Mouse (Mus musculus): ENCODE measurements at regions not wholly inside any gene's neighbourhood (a gene's known extent, or its start where the extent isn't known, plus 50 kb on each side); places are given as distances from the start of the nearest gene placed in this dataset.

DNA sequence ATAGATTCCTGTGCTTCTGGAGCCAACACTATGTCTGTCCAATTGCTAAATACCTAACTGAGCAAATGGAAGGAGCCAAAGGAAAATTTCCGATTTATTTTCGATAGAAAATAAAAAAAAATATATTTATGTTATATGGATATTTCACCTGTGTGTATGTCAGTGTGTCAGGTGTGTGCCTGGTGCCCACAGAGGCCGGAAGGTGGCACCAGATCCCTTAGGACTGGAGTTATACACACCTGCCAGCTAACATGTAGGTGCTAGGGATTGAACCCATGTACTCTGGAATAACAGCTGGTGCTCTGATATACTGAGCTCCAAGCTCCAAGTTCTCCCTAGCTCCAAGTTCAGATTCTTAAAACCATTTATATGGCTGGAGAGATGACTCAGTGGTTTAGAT, 79.0 kb downstream of the Mfsd1 start:
- no peak for DNase-seq

DNA sequence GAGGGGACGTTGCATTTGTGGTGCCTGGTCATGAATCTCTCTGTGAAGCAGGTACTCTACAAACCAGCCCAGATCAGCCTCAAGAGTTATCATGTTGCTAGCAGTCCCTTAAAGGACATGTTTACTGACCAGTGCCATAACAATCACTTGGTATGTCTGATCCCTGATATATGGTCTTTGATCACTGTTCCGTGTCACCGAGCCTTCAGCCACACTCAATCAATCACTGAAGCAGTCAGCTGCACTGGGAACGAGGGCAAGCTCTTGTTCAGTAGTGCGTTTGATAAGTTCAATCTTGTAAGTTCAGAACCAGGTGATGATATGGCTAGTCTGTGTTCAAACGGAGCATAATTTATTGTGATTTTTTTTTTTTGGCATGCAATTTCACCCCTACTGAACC, 126.8 kb downstream of the Mfsd1 start:
- DNase-seq = no peak

DNA sequence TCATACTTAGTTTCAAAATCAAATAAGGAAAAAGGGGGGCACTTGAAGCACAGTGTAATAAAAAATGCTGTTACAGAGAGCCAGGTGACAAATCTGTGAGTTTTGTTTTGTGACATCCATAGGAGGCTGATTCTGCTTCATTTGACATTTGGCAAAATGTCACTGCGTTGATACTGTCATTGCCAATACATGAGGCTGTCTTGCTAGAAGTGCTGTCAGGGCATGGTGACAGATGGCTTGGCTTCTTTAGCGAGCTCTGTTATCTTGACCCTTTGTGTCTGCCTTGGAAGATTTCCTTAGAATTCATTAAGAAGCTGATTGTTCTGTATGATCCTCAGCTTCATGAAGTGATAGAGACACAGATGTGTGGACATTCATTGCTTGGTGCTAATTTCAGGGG, 129.2 kb downstream of the Mfsd1 start:
- peak; percentile 2 for DNase-seq

DNA sequence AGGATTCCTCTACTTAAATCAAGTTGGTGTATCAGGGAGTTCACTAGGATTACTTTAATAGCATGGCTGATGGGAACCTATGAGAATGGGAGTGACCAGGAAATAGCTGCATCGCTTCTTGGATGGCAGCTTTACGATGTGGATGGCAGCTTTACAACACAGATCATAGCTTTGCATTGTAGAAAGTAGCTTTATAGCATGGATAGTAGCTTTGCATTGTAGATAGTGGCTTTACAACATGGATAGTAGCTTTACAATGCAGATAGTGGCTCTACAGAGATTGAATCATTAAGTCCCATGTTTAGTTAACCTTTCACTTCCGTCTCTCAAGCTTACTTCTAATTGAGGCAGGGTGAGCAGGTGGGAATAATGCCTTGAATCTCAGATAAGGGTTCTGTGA, 149.4 kb downstream of the Mfsd1 start:
- no peak for DNase-seq

DNA sequence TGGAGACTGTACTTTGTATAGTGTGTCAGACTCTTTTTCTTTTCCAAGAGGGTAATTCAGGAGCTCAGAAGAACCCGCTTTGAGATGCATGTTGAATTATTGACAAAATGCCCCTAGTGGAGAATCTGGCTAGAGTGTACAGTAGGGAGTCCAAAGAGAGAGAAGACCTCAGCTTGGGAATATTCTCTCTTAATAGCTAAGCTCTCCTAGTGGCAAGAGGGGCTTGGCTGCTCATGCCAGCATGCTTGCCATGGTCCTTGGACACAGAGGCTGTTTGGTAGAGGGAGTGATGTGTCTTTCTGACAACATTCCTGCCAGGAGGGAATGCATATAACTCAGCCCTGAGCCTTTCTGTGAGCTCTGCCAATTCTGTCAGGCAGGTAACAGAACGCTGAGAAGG, 150.3 kb downstream of the Mfsd1 start:
- no peak for DNase-seq

DNA sequence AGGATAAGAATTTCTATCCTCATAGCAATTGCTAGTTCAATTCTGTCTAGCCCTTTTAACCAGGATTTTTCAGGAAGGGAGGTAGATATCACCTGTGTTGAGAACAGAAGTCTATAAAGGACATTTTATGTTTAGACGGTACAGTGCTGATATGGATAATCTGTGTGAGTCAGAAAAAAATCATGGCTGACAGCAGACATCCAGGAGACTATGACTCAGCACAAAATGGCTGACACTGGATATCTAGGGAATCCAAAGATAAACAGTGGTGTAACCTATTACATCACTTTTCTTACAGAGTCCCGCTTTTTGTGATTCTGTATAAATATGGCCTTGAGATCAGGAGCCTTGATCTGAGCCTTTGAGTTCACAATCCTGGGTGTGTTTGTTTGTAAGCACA, 137.8 kb upstream of the Iqcj start:
- no peak for DNase-seq

DNA sequence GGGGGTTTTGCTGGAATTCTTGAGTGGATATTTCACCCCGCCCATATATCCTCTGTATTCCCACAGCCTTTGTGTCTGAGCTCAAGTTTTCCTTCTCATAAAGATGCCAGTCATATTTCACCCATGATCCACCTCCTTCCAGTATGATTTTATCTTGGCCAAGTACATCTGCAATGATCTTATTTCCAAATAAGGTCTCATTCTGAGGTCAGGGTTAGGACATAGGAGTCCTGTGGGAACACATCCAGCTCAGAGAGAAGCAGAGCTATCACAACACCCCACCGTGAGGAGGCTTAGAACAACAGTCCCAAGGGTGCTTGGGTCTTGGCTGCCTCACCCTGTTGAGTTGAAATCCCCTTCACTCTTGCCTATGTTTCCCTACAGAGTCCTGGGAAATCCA, 123.4 kb upstream of the Iqcj start:
- no peak for DNase-seq

DNA sequence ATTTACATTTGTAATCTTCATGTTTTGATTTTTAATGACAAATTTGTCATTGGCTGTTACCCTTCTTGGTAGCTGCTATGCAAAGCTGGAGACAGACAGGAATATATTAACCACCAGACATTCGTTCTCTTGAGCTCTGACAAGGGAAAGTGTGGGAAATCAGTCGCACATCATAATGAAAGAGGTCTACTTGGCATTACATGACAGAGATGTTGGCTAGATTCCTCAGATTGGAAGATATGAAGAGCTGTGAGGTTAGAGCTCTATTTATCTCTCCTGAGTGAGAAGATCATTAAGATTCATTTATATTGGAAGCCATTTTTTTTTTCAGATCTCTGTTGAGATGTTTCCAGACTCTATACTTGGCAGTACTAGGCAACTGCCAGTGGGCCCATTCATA, 118.6 kb upstream of the Iqcj start:
- no peak for DNase-seq

DNA sequence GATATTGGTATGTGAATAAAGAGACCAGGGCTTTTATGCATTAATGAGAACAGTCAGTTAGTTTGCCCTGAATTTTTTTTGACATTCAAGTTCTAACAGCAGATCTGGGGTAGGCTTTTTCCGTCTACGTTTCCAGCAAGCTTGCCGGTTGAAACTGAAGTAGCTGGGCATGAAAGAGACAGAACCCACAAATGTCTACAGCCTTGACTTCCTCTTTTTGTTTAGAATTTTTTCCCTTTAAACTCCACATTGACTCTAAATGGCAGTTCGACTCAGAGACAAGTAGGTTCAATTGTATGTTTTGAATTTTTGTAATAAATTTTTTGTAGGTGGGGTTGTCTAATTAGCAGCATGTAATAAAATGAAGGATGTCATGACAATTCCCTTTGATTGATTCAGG, 109.8 kb upstream of the Iqcj start:
- DNase-seq = no peak

DNA sequence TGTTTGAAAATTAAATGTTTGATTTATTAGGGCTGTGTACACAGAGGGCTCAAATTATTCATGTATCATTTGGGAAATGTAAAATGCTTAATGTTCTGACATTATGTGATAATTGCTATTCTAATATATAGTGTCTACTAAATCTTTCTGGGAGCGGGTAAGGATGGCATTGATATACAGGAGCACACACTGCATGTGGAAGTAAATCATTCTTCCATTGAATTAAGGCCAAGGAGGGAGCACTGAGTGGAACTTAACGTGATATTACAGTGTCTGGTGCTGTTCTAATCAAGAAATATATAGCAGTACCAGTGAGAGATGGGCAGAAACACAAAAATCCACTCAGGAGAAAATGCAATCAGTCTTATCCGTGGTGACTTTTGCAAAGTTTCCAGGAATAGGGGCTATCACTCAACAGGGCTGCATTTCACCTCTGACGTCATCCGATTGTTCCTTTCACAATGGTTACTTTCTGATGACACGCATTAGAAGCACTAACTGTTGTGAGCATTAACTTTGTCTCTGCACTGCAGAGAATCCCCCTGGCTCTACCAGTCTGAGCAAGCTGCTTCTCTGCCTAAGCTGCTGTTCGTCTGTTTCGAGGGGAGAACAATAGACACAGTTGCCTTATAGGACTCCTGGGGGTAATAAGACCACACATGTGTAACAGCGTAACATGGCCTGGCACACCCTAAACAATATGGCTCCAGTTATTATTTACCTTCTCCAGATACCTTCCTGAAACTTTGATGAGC, 85.0 kb upstream of the Iqcj start:
- no peak for DNase-seq

DNA sequence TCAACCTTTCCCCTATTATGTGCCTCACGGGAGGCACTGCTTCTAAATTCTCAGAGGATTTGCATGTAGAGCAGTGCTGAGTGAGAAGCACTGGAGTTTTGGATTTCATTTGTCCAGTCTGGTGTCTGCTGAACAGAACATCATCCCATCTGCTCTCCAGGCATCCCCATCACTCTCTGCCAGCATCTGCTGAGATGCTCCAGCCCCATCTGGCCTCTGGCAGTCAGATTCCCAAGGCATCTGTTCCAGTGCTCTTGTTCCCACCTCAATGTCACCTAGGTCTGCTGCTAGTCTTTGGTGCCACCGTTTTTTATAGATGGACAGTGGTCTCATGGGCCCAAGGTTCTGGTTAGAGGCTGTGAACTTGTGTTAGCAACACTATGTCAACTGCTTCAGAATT, 63.9 kb upstream of the Iqcj start:
- no peak for DNase-seq

DNA sequence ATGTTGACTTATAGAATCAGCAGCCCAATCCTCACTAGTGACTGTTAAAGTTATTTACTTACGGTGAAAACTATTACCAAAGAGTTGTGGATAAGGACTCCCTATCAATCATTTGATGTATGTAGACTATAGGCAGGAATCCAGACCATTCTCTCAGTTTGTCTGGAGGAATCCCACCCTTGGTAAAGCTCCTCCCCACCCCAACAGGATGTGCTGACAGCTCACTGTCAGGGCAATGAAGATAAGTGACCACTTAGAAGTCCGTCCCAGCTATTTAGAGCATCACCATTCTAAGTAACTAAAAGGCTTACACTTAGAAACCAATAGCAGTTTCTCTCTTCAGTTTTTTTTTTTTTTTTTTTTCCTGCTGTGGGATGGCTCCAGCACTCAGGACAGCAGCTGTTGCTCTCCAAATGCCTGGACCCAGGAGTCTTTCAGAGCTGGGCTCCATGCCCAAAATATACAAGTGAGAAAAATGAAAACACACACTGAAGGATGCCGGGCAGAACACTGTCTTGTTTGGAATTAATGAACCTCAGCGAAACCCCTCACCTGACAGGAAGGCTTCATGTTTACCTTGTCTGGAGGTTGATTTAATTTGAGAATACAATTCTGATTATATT, 58.9 kb upstream of the Iqcj start:
- DNase-seq = no peak

All from cerebellum, adult 11 months (tissue).